Mouse (Mus musculus): ENCODE results near the gene Vezt.
A peak's percentile ranks its signal among the peaks of the same experiment; 100 is the strongest.

Vezt gene

DNA sequence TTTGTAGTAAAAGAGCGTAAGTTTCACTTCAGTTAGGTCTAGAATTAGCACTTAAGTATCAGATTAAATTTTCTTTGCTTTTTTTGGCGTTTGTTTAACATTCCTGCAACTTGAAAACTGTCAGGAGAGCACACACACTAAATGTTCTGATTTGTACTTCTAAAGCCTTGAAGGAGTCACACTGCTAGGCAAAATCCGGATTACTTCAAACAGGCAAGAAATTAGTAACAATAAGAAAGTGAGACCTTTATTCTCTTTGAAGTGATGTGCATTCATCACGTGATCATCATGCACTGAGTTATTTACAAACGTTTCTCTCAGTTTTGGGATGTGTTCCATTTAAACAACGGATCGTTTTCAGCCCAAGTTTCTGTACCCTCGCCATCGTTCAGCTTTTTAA is 1.6 kb upstream of the Vezt start:
- DNase-seq, result no peak

DNA sequence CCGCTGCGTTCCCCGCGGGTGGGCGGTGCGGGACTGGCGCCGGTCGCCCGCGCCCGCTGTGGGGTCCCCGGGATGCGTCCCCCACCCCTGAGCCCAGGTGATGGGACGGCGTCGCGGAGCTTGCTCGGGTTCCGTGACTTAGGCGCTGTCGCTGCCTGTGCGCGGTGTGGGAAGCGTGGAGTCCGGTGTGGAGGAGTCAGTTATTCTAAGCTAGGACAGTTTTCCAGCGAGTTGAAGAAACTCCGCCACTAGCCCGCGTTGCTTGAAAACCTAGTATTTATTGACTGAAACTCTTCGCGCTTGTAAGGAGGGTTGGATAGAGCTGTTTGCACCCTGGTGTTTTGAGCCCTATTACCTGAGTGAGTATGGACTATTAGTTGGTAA is 750 bp upstream of the Vezt start:
- no peak for DNase-seq

DNA sequence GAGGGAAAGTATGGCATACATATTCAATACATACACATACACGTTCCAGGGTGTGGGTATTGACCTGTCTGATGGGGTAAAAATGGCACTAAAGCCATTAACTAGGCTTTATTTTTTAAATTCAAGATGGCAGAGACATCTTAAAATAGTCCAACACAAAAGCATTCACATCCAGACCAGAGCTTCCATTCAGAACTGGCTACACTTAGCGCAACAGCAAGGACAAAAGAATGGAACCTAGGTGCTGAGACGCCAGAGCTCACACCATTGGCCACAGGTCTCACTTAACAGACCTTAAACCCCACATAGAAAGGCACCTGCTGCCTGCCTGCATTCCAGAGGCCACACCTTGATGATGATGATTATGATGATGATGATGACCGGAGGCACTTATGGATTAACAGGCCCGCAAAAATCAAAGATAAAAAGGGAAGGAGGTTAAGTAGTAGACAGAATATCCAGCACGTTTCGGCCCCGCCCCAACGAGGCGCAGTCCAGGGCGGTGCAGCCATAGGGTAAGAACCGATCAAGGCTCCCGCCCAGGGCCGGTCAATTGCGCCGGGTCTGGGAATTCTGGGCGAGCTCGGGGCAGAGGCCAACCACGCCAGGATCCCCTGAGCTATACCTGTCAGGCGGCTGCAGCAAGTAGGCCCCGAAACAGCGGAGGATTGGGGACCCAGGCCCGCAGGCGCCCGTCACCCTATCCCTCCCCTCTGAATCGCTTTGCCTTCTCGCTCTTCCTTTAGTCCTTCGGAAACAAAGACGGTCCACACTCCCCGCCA is 550 bp downstream of the Vezt start:
- peak; percentile 68 to 81 for DNase-seq

DNA sequence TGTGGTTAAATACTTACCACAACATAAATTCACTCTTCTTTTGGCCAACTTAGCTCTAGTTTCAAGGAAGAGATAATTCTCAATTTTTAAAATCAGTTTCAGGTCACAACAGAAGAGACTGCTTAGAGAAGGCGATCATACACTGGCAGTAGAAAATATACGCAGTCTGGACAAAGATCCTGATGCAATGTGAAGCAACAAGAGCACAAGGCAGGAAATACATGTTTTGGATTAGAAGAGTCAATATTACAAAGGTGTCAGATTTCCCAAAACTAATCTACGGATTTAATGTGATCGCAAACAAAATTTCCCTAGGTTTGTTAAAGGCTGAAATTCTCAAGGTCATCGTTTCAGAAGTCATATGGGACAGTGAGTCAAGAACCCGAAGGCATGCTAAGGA is 4.5 kb downstream of the Vezt start:
- DNase-seq, result no peak

DNA sequence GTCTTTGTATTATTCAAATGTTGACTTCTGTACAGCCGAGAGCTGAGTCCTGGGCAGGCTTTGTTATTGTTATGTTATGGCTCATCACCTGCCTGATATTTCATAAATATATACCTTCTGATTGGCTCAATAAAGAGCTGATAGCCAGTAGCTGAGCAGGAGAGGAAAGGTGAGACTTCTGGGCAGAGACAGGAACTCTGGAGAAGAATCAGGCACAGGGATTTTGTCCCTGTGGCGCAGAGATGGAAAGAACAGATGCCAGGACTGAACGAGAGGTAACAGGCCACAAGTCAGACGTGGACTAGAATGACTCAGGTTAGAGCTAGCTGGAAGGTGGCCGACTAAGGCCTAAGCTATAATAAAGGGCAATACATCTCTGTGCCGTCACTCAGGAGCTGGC is 7.1 kb downstream of the Vezt start:
- no peak for DNase-seq

DNA sequence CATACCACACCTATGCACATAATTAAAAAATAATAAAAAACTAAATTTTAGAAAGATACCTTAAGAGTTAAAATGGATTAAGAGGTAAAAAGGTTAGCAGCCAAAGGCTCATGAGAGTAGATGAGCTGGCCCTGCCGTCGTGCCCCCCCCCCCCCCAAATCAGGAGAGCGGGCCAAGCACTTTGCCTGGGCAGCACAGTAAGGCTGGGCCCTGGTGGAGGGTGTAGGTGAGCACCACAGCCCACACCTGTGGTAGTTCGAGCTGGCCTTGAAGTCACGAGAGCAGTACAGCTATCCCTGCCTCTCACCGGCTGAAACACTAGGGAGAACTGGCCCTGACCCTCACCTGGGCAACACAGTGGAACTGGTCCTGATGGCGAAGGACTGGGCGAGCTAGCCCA is 10.5 kb downstream of the Vezt start:
- DNase-seq, result no peak

DNA sequence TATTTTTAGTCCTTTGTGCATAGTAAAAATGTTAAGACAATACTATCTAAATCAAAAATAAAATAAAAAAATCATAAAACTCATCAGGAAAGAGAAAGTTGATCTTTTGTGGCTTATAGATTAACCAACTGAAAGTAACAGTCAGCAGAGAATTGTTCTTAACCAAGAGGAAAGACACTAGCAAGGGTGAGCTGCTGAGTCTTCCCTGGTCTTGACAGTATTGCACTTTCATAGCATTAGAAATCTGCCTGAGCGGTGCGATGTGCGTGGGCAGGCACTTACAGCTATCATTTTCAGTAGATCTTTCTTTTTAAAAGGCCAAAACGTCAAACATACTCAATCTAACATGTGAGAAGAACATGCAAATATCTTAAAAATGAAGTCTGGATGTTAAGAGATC is 14.6 kb downstream of the Vezt start:
- DNase-seq, result no peak

DNA sequence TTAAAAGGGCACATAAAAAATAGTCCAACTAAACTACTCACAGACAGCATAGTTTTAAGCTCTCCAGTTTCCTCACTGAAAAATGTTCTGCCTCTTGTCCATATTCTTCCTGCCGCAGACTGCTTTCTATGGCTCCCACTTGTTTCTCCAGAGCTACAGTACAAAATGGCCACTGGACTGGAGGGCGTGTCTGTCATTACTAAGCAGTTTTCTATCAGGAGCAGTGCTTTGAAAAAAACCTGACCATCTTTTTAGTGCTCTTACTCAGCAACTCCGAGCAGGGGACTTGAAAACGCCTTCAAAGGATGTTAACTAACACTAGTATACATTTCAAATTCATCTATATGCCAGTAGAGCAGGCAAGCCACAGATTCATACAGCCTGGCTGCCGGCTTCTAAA is 15.0 kb downstream of the Vezt start:
- DNase-seq, result no peak

DNA sequence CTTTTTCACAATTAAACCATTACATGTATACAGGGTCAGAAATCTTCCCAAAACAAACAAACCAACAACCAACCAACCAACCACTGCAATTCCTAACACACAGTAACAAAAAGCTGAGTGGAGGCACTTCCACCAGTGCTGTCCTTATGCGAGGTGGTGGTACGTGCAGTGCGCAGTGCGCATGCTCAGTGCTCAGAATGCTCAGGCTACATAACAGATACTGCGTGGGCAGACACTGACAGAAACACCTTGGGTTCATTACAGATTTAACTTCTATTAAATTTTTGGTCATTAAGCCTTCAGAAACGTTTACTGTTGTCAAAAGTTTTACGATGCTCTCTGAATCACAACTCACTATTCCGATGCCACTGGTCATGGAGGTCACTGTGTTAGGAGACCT is 18.2 kb downstream of the Vezt start:
- no peak for DNase-seq

DNA sequence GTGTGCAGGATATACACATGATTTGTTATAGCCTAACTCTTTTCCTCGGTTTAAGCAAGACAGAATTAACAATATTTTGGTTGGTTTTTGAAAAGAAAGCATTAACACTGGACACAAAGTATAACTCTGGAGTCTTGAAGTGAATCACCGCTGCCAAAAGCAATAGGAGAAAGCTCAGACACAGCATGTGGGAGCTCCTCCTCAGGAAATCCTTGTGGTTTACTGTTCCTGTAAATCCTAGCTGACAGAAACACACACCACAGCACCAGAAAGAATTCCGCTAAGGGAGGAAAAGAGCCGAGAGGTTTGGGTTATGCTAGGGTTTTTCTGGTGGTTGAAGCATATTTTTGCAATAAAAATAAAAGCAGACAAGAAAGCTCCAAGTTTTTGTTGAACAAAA is 21.4 kb downstream of the Vezt start:
- DNase-seq, result peak in 1 of 2 experiments; percentile 13

DNA sequence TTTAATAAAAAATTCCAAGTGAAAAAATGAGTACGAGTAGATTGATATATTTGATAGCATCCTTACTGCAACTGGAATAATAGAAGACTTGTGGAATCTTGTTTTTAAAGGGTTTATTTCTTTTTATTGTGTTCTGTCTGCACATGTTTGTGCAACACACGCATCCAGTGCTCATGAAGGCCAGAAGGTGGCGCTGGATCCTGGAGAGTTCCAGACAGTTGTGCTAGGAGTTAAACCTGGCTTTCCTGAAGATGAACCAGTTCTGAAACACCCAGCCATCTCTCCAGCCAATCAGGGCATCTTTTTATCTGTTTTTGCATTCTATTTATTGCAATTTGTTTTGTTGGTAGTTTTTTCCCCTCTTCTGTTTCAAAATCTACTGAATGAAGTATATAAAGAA is 22.4 kb downstream of the Vezt start:
- DNase-seq, result peak; percentile 73 to 82

DNA sequence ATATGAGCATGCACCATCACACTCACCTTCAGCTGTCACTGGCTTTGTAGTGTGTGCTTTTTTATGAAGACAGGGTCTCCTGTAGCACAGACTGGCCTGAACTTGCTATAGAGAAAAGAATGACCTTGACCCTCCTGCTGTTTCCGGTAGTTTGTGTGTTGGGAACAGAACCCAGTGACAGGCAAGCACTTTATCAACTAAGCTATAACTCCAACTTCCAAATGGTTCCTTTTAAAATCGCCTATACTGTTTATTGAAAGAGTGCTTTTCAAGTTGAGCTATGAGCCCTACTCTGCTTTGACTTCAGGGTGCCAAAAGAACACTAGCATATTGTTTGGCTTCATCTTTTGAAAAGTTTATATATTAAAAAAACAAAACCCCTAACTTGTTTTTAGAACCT is 24.6 kb downstream of the Vezt start:
- DNase-seq, result no peak

DNA sequence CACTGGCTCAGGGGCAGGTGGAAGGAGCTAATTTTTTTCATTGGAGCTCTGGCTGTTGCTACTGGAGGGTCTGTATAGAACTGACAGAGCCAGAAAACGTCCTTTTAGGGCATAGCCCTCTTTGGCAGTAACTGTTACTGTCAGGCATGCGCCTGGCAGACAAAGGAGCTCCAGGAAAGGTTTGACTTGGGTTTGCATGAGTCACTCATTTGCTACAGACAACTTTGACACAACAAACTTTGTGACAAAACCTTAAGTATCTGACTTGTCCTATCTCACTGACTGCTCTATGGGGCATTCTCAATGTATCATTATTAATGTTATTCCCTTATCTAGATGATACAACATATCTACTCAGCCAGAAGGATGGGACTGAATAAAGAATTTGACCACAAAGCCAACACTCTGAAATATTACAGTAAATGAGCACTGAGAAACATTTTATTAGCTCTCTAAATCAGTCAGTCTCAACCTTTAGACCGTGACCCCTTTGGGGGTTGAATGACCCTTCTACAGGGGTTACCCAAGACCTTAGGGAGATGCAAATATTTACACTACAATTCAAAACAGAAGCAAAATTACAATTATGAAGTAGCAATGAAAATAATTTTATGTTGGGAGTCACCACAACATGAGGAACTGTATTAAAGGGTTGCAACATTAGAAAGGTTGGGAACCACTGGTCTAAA is 25.5 kb downstream of the Vezt start:
- DNase-seq, result no peak

DNA sequence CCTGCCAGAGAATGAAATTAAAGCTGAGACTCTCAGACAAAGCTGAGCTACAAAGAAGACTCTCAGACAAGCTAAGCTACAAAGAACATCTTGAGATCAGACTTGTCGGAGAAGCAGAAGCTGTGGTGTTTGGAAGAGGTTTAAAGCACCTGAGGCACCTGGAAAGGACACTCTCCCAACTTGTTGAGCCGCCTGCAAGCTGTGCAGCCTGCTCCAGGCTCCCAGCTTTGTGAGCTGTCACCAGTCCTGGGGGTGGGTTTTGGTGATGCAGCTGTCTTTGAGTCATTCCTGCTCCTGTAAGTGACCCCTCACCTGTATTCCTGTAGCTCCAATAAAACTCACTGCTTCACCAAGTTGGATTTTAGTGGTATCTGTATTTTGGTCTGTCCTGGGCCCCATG is 27.3 kb downstream of the Vezt start:
- DNase-seq, result no peak

DNA sequence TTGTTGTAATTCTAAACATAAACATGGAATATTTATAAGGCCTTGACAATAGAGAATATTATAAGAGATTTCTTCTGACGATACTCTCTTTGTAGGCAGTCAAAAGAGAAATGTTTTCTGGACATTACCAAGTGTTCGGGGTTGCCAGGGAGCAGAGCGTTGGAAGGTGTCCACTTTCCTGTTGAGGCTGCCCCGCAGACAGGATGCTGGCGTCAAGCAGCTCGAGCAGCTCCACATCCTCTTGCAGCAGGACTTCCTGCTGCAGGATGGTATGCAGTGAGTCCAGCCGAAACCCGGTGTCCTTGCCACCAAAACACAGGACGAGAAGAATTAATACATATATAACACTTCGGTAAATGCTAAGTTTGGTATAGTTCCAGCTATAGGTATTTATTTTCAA is 35.4 kb downstream of the Vezt start:
- DNase-seq, result peak; percentile 52 to 78

DNA sequence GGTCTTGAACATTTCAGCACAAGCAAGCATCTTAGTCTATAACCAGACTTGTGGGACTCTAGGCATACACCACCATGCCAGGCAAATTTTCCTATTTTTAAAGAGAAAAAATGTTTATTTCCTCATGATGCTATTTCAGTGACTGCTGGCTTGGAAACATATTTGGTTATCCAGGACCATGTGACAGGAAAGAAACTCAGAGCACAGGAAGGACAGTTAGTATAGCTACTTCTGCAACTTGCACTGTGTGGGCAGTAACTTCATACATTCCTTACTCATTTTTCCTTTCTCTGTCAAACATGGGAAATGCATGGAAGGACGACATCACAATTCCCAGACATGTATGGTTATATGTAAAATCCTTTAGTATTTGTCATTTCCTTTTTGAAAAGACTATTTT is 36.3 kb downstream of the Vezt start:
- no peak for DNase-seq

DNA sequence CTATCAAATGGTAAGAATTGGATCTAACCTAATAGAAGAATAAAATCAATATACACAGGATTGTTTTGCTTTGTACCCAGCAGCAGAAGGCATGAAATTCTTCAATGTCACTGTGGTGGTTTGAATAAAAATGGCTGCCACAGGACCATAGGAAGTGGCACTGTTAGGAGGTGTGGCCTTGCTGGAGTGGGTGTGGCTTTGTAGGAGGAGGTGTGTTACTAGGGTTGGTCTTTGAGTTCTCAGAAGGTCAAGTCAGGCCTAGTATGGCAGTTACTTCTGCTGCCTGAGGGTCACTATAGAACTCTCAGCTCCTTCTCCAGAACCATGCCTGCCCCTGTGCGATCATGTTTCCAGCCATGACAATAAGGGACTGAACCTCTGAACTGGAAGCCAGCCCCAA is 40.5 kb downstream of the Vezt start:
- no peak for DNase-seq

DNA sequence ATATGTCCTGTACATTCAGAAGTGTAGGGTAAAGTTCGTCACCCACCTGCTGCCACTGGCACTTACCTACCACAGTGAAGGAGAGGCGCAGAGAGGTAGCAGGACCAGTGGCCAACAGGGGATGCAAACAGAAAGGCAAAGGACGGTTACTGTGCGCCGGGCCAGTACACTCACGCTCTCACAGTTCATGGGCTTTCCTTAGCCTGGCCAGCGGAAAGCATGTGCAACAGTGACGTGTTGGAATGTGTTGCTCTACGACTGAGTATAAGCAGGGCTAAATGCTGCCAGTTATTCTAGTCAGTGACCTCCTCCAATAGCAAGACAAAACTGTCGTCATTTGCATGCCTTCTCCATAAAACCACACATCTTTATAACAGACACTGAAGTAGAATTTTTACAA is 41.5 kb downstream of the Vezt start:
- DNase-seq, result no peak

DNA sequence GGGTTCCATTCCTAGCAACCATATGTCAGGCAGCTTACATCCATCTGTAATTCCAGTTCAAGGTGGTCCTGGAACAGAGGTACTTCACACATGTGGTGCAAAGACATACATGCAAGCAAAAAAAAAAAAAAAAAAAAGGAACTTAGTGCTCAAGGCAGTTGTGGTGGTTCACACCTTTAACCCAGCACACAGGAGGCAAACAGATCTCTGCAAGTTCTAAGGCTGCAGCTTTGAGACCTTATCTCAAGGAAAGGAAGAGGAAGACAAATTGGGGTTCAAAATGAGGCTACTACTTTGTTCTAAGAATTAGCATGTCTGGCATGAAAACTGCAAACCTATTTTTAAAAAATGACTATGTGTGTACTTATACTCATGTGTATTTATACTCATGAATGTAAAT is 50.3 kb downstream of the Vezt start:
- no peak for DNase-seq

DNA sequence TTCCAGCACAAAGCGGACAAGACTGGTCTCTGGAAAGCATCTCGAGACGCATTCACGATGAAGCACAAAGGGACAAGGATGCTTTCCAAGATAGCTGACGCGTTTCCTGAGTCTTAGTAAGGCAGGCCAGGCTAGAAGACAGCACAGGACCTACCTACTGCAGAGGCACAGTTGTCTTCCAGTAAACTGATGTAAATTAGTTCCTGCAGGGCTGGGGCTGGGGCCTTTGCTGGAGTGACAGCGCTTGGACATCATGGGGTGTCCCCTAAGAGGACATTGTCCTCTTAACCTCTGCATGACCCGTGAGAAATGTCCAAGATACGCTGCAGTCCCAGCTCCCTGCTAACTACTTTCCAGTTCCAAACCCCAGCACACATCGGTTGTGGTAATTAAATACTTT is 66.3 kb downstream of the Vezt start:
- DNase-seq, result no peak

DNA sequence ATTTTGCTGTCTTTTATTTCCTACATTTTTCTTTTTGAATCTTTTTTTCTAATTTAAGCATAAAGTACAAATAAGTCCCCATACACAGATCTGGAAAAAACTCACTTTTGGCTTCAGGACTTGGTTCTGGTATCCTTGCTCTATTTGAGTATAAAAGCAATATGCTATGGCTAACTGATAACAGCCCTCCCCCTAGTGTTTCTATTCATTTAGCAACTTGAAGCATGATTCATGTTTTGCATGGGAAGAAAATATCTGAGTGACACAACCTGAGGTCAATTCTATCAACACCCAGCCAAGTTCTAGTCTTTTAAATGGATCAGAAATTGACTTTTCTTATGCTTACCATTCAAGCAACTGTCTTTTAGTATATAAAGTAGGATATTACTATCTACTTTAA is 68.1 kb downstream of the Vezt start:
- no peak for DNase-seq

DNA sequence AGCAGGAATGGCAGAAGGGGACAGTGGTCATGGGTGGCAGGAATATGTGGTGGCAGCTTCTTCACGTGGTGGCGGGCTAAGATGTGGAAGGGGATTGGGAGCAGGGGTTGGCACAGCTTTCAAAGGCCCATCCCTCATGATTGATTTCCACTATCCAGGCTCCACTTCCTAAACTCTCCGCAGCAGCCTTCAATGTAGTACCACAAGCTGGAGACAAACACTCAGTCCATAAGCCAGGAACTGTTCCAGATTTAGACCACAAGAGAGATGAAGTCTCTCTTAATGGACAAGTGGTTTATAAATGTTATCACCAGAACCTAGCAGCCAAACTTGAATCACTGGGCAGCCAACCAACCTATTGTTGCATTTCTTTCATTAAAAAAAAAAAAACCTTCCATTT is 81.6 kb downstream of the Vezt start:
- no peak for DNase-seq

DNA sequence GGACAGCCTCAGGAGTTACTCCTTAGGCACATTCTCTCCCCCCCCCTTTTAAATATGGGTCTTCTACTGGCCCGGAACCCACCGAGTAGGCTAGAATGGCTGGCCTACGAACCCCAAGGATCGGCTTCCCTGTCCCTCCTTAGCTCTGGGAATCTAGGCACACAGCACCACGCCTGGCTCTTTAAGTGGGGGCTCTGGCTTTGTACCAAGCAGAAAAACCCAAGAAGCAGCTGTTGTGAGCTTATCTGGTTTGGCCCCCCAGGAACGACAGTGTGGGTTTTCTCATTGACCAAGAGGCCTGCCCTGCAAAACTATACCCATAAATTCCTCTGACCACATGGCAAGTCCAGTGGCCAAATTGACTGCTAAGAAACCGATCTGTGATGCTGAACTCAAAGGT is 82.1 kb downstream of the Vezt start:
- DNase-seq, result no peak

DNA sequence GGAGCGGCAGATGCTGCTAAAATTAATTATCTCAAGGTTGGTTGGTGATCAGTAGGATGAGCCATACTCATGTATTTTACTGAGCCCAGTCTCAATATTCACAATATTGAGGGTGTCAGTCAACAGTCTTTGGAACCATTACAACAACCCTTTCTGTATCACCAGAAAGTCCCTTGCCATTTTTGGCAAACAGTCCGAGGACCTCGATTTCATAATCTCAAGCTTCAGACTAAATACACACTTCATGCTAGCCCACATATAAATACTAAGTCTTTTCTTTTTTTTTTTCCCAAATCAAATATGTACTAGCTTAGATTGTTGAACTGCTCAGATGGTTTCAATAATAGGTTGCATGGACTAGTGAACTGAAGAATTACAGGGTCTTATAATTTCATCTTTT is 84.6 kb downstream of the Vezt start:
- no peak for DNase-seq

DNA sequence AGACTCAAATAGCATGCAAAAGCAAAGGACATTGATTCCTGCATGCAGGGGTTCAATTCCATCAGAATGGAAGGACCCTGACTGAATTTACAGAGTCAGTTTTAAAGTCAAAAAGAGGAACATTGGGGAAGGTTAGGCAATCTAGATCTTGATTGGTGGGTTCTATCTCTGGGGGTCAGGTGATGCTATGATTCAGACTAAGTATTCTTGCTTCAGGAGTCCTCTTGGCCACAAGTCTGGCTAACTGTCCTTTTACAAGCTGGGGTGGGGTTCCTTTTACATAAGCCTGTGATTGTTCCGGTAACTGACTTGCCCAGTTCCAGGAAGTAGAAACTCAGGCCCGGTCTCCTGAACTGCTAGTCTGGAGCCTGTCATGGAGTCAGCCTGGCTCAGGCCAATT is 85.7 kb downstream of the Vezt start:
- no peak for DNase-seq
